In genomic region chr10:115570577-115570976, GRCm38 (mm10) we compare ENCODE assay signal across 30 mouse cellular contexts. TPM values are rescaled to one million over a fixed set of nuclear protein-coding genes. Genes with fewer than 3 reads are reported as not detected.
DNase-seq lines count a peak whose midpoint lies in the region; ATAC-seq and TF ChIP-seq lines count a peak whose summit lies in the region.
"Had no signal": no experiment of that assay in that cellular context is flagged by ENCODE, and none has a peak within 500 bp of the region (broad histone marks: within the 10 kb centered on the region; RNA-seq: fewer than 3 reads in every experiment).

No protein-coding gene starts in this region.

- no peak for DNase-seq in forebrain, embryonic 11.5 days (ENCODE audit: low spot score)
- no peak for DNase-seq in hindbrain, embryonic 10.5 days (ENCODE audit: low spot score)
- no peak for DNase-seq in hindbrain, postnatal 0 days (ENCODE audit: low spot score)
- no peak for DNase-seq in lung, adult 2 months
- no peak for DNase-seq in ovary, adult 18-20 months (ENCODE audit: low spot score)
- DNase-seq: adrenal gland, postnatal 25 days; cerebellum, adult 18-20 months; heart, postnatal 36 days; kidney, adult 9 months; kidney, postnatal 36 days; lung, adult 18-20 months; spleen, adult 18-20 months; thymus, postnatal 4 days had no signal

- no peak overlapping the region for H3K4me3 ChIP-seq in forebrain, embryonic 11.5 days (ENCODE audit: low read depth, low read length)
- H3K4me3 ChIP-seq in forebrain, embryonic 13.5 days: no peak overlapping the region
- no peak overlapping the region for H3K4me3 ChIP-seq in hindbrain, embryonic 10.5 days
- 0 out of 2 replicates have a peak overlapping the region, but pooled peaks have one; percentile 6 for H3K4me3 ChIP-seq in hindbrain, postnatal 0 days (ENCODE audit: low read length)
- H3K4me3 ChIP-seq in neural tube, embryonic 15.5 days (replicated peaks): no peak overlapping the region
- H3K4me3 ChIP-seq in lung, adult 2 months (replicated peaks; ENCODE audit: extremely low read depth, low read depth, low read length): no peak overlapping the region
- H3K4me3 ChIP-seq in heart, embryonic 12.5 days: no peak overlapping the region
- H3K4me3 ChIP-seq: embryonic facial prominence, embryonic 12.5 days; erythroblast, embryonic 14.5 days; intestine, embryonic 15.5 days; megakaryocyte, embryonic 14.5 days; myocyte had no signal

- no peak for TF ChIP-seq POLR2A in lung, adult 2 months (IDR thresholded peaks at IDR 0.05; ENCODE audit: borderline replicate concordance, extremely low read depth, low read depth, low read length)

- no peak for TF ChIP-seq CTCF in hindbrain, postnatal 0 days (IDR thresholded peaks at IDR 0.05; ENCODE audit: low read depth)
- TF ChIP-seq CTCF in lung, adult 2 months (IDR thresholded peaks at IDR 0.05; ENCODE audit: insufficient read depth, low read length): no peak

- H3K4me2 ChIP-seq in forebrain, embryonic 11.5 days (ENCODE audit: low read depth, low read length, severe bottlenecking): no peak overlapping the region
- H3K4me2 ChIP-seq in forebrain, embryonic 13.5 days: no peak overlapping the region
- peak overlapping the region; percentile 33 for H3K4me2 ChIP-seq in hindbrain, postnatal 0 days (ENCODE audit: low read depth, low read length)
- peak overlapping the region; percentile 29; the same call in 1 of the 2 replicates for H3K4me2 ChIP-seq in neural tube, embryonic 15.5 days
- H3K4me2 ChIP-seq in heart, embryonic 12.5 days: no peak overlapping the region
- H3K4me2 ChIP-seq: embryonic facial prominence, embryonic 12.5 days; intestine, embryonic 15.5 days; liver, embryonic 11.5 days had no signal

- H3K4me1 ChIP-seq in forebrain, embryonic 11.5 days (replicated peaks; ENCODE audit: control insufficient read depth, insufficient read depth, low read length): peaks cover 5% of the 10 kb centered on the region; the same call in 1 of the 2 replicates
- H3K4me1 ChIP-seq in forebrain, embryonic 13.5 days: peaks cover 10% of the 10 kb centered on the region
- peaks cover 29% of the 10 kb centered on the region for H3K4me1 ChIP-seq in hindbrain, embryonic 10.5 days (replicated peaks)
- no peaks in the 10 kb centered on the region for H3K4me1 ChIP-seq in hindbrain, postnatal 0 days (ENCODE audit: insufficient read depth, low read length)
- H3K4me1 ChIP-seq in neural tube, embryonic 15.5 days: peaks cover 15% of the 10 kb centered on the region
- H3K4me1 ChIP-seq in lung, adult 2 months (ENCODE audit: control insufficient read depth, insufficient read depth, low read length): no peaks in the 10 kb centered on the region
- no peaks in the 10 kb centered on the region for H3K4me1 ChIP-seq in heart, embryonic 12.5 days (replicated peaks)
- H3K4me1 ChIP-seq: embryonic facial prominence, embryonic 12.5 days; intestine, embryonic 15.5 days; megakaryocyte, embryonic 14.5 days had no signal

- no peaks in the 10 kb centered on the region for H3K36me3 ChIP-seq in forebrain, embryonic 11.5 days (ENCODE audit: control insufficient read depth, insufficient read depth, low read length)
- H3K36me3 ChIP-seq in forebrain, embryonic 13.5 days (ENCODE audit: poor library complexity, severe bottlenecking): no peaks in the 10 kb centered on the region
- no peaks in the 10 kb centered on the region for H3K36me3 ChIP-seq in hindbrain, embryonic 10.5 days
- no peaks in the 10 kb centered on the region for H3K36me3 ChIP-seq in hindbrain, postnatal 0 days (ENCODE audit: insufficient read depth, low read length)
- no peaks in the 10 kb centered on the region for H3K36me3 ChIP-seq in neural tube, embryonic 15.5 days
- no peaks in the 10 kb centered on the region for H3K36me3 ChIP-seq in heart, embryonic 12.5 days
- H3K36me3 ChIP-seq: embryonic facial prominence, embryonic 12.5 days; G1E; intestine, embryonic 15.5 days had no signal

- 0 out of 2 replicates have a peak, but pooled peaks have one; percentile 38 for ATAC-seq in forebrain, embryonic 11.5 days (replicated peaks; ENCODE audit: low FRiP score)
- ATAC-seq in forebrain, embryonic 13.5 days: no peak
- ATAC-seq in hindbrain, postnatal 0 days: no peak
- no peak for ATAC-seq in neural tube, embryonic 15.5 days (ENCODE audit: low FRiP score)
- ATAC-seq in heart, embryonic 12.5 days (ENCODE audit: insufficient number of reproducible peaks, low FRiP score): no peak
- ATAC-seq: forebrain, postnatal 0 days; intestine, embryonic 15.5 days had no signal

- 28% methylated on average over 2 of the region's 2 CpGs for WGBS in forebrain, embryonic 11.5 days
- 15% methylated on average over 2 of the region's 2 CpGs for WGBS in forebrain, embryonic 13.5 days
- 61% methylated on average over 2 of the region's 2 CpGs for WGBS in hindbrain, embryonic 10.5 days
- 54% methylated on average over 2 of the region's 2 CpGs for WGBS in hindbrain, postnatal 0 days
- WGBS in neural tube, embryonic 15.5 days: 44% methylated on average over 2 of the region's 2 CpGs
- WGBS in lung, adult 2 months: 75% methylated on average over 2 of the region's 2 CpGs
- WGBS in heart, embryonic 12.5 days: 76% methylated on average over 2 of the region's 2 CpGs

- peaks cover 24% of the 10 kb centered on the region for H3K27me3 ChIP-seq in forebrain, embryonic 11.5 days (ENCODE audit: control insufficient read depth, insufficient read depth, low read length)
- peaks cover 74% of the 10 kb centered on the region for H3K27me3 ChIP-seq in forebrain, embryonic 13.5 days
- 0 out of 2 replicates have a peak, but pooled peaks cover 4% of the 10 kb centered on the region for H3K27me3 ChIP-seq in hindbrain, embryonic 10.5 days (ENCODE audit: insufficient read depth, poor library complexity, severe bottlenecking)
- no peaks in the 10 kb centered on the region for H3K27me3 ChIP-seq in hindbrain, postnatal 0 days (ENCODE audit: insufficient read depth, low read length)
- H3K27me3 ChIP-seq in neural tube, embryonic 15.5 days (replicated peaks): no peaks in the 10 kb centered on the region
- no peaks in the 10 kb centered on the region for H3K27me3 ChIP-seq in heart, embryonic 12.5 days (replicated peaks)
- H3K27me3 ChIP-seq: embryonic facial prominence, embryonic 12.5 days; intestine, embryonic 15.5 days; megakaryocyte, embryonic 14.5 days had no signal

- H3K27ac ChIP-seq in forebrain, embryonic 11.5 days (ENCODE audit: low read depth, low read length): peak overlapping the region; percentile 15; the same call in 1 of the 2 replicates
- no peak overlapping the region for H3K27ac ChIP-seq in forebrain, embryonic 13.5 days
- H3K27ac ChIP-seq in hindbrain, embryonic 10.5 days: peak overlapping the region; percentile 85
- peak overlapping the region; percentile 66 for H3K27ac ChIP-seq in hindbrain, postnatal 0 days
- peak overlapping the region; percentile 48 for H3K27ac ChIP-seq in neural tube, embryonic 15.5 days (replicated peaks)
- no peak overlapping the region for H3K27ac ChIP-seq in heart, embryonic 12.5 days (ENCODE audit: poor library complexity, severe bottlenecking)
- H3K27ac ChIP-seq: embryonic facial prominence, embryonic 12.5 days; intestine, embryonic 15.5 days had no signal

- H3K9me3 ChIP-seq in forebrain, embryonic 11.5 days (ENCODE audit: control insufficient read depth, low read length): no peaks in the 10 kb centered on the region
- no peaks in the 10 kb centered on the region for H3K9me3 ChIP-seq in forebrain, embryonic 13.5 days (replicated peaks)
- H3K9me3 ChIP-seq in hindbrain, embryonic 10.5 days: peaks cover 10% of the 10 kb centered on the region
- H3K9me3 ChIP-seq in hindbrain, postnatal 0 days (ENCODE audit: low read length): no peaks in the 10 kb centered on the region
- H3K9me3 ChIP-seq in neural tube, embryonic 15.5 days (replicated peaks): no peaks in the 10 kb centered on the region
- H3K9me3 ChIP-seq in heart, embryonic 12.5 days (replicated peaks): 0 out of 2 replicates have a peak, but pooled peaks cover 2% of the 10 kb centered on the region
- H3K9me3 ChIP-seq: intestine, embryonic 15.5 days had no signal

- no peak overlapping the region for H3K9ac ChIP-seq in forebrain, embryonic 11.5 days (ENCODE audit: low read length)
- no peak overlapping the region for H3K9ac ChIP-seq in forebrain, embryonic 13.5 days
- H3K9ac ChIP-seq in hindbrain, postnatal 0 days (replicated peaks; ENCODE audit: low read length): no peak overlapping the region; the same call in 1 of the 2 replicates
- H3K9ac ChIP-seq in neural tube, embryonic 15.5 days (replicated peaks): no peak overlapping the region
- no peak overlapping the region for H3K9ac ChIP-seq in heart, embryonic 12.5 days
- H3K9ac ChIP-seq: embryonic facial prominence, embryonic 12.5 days; forebrain, postnatal 0 days; intestine, embryonic 15.5 days had no signal

RNA-seq across cellular contexts. Expression of gene A930009A15Rik, which starts 0.8 kb away (rescaled TPM):
- polyA plus RNA-seq in forebrain, embryonic 11.5 days (2014; fragmentation: Nextera tagmentation; extraction: Ambion mirVana): not detected in 2 replicates
- polyA plus RNA-seq in forebrain, embryonic 13.5 days (2015; fragmentation: Nextera tagmentation; extraction: Ambion mirVana): 0.17 TPM in 1 of 2 replicates, not detected in the other
- polyA plus RNA-seq in hindbrain, embryonic 10.5 days (2016; fragmentation: Nextera tagmentation; extraction: Ambion mirVana): 0.27 and 0.56 TPM in 2 replicates
- 1.3 TPM in 1 of 2 replicates, not detected in the other for total RNA-seq in hindbrain, postnatal 0 days (2014; rRNA removed)
- 4.0 and 5.0 TPM in 2 replicates for polyA plus RNA-seq in hindbrain, postnatal 0 days (2015; fragmentation: Nextera tagmentation; extraction: Ambion mirVana)
- 0.46 and 0.49 TPM in 2 replicates for polyA plus RNA-seq in neural tube, embryonic 15.5 days (2015; fragmentation: Nextera tagmentation; extraction: Ambion mirVana)
- polyA plus RNA-seq in lung, adult 2 months (2012; rRNA removed): not detected in 2 replicates
- polyA plus RNA-seq in heart, embryonic 12.5 days (2016; fragmentation: Nextera tagmentation; extraction: Ambion mirVana): not detected in 2 replicates
- total RNA-seq: adrenal gland, postnatal 25 days; common myeloid progenitor, adult 5-6 weeks; forebrain, postnatal 0 days; G1E; gastrocnemius, adult 18-20 months; granulocyte monocyte progenitor cell, adult 5-6 weeks; heart, postnatal 36 days had no signal
- polyA plus RNA-seq: erythroblast, embryonic 14.5 days; G1E; heart, embryonic 14.5 days; intestine, embryonic 15.5 days; limb, embryonic 11.5 days; liver, embryonic 11.5 days; myocyte; stomach, embryonic 14.5 days had no signal

RNA-seq across cellular contexts. Expression of gene Lgr5, which starts 17.0 kb away (rescaled TPM):
- polyA plus RNA-seq in forebrain, embryonic 11.5 days (2014; fragmentation: Nextera tagmentation; extraction: Ambion mirVana): 0.81 and 0.94 TPM in 2 replicates
- 0.14 and 0.26 TPM in 2 replicates for polyA plus RNA-seq in forebrain, embryonic 13.5 days (2015; fragmentation: Nextera tagmentation; extraction: Ambion mirVana)
- 4.0 and 4.8 TPM in 2 replicates for polyA plus RNA-seq in hindbrain, embryonic 10.5 days (2016; fragmentation: Nextera tagmentation; extraction: Ambion mirVana)
- 2.3 and 3.3 TPM in 2 replicates for total RNA-seq in hindbrain, postnatal 0 days (2014; rRNA removed)
- polyA plus RNA-seq in hindbrain, postnatal 0 days (2015; fragmentation: Nextera tagmentation; extraction: Ambion mirVana): 2.6 and 3.0 TPM in 2 replicates
- polyA plus RNA-seq in neural tube, embryonic 15.5 days (2015; fragmentation: Nextera tagmentation; extraction: Ambion mirVana): 2.5 and 3.0 TPM in 2 replicates
- 0.43 and 0.53 TPM in 2 replicates for polyA plus RNA-seq in lung, adult 2 months (2012; rRNA removed)
- polyA plus RNA-seq in heart, embryonic 12.5 days (2016; fragmentation: Nextera tagmentation; extraction: Ambion mirVana): 0.59 and 0.65 TPM in 2 replicates
- total RNA-seq: granulocyte monocyte progenitor cell, adult 5-6 weeks had no signal
- polyA plus RNA-seq: erythroblast, embryonic 14.5 days; G1E had no signal

Comparison
In these comparisons a context has a peak if more than half of its experiments do, and no peak if none do; other contexts are left out.
1. H3K27ac ChIP-seq: peak in forebrain, embryonic 11.5 days (single experiment), hindbrain, embryonic 10.5 days (single experiment), hindbrain, postnatal 0 days (single experiment) and neural tube, embryonic 15.5 days (single experiment); none in forebrain, embryonic 13.5 days (single experiment) and heart, embryonic 12.5 days (single experiment).
2. H3K4me2 ChIP-seq: peak in hindbrain, postnatal 0 days (single experiment) and neural tube, embryonic 15.5 days (single experiment); none in forebrain, embryonic 11.5 days (single experiment), forebrain, embryonic 13.5 days (single experiment) and heart, embryonic 12.5 days (single experiment).